Mouse (Mus musculus): ENCODE data around the gene Atxn7l1.

Atxn7l1 gene

GRCm38 (mm10) chr12:33285933-33286649 lies 138.6 kb downstream of the Atxn7l1 start:
- in situ Hi-C loops (cut with MboI; ENCODE audit: low pct_unique_long_range_greater_than_20kb in 1 of 2, low sequenced_read_pairs in 2 of 2, unreplicated experiment in 1 of 2) = no loop called here

GRCm38 (mm10) chr12:33287686-33288085 lies 140.2 kb downstream of the Atxn7l1 start:
- in situ Hi-C loops (cut with MboI; ENCODE audit: low pct_unique_long_range_greater_than_20kb in 1 of 2, low sequenced_read_pairs in 2 of 2, unreplicated experiment in 1 of 2) = no loop called here

GRCm38 (mm10) chr12:33288746-33289145 lies 141.3 kb downstream of the Atxn7l1 start:
- in situ Hi-C loops (cut with MboI; ENCODE audit: low pct_unique_long_range_greater_than_20kb in 1 of 2, low sequenced_read_pairs in 2 of 2, unreplicated experiment in 1 of 2) = no loop called here

DNA sequence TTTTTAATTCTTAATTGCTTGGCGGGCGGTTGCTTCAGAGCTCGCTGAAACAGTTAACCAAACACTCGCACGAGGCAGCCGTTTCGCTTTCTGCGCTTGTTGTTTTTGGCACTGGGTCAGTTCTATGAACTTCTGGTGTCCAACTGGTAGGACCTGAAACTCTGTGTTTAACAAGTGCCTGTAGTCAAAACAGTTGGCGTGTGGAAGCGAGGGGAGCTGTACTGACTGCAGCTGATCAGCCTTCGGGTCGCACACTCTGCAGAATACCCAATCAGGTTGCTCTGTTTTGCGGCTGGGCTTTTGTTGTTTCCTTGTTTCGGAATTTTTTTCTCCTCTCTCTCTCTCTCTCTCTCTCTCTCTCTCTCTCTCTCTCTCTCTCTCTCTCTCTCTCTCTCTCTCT lies 154.6 kb downstream of the Atxn7l1 start:
- in situ Hi-C loops (cut with MboI; ENCODE audit: low pct_unique_long_range_greater_than_20kb in 1 of 2, low sequenced_read_pairs in 2 of 2, unreplicated experiment in 1 of 2) = no loop called here

DNA sequence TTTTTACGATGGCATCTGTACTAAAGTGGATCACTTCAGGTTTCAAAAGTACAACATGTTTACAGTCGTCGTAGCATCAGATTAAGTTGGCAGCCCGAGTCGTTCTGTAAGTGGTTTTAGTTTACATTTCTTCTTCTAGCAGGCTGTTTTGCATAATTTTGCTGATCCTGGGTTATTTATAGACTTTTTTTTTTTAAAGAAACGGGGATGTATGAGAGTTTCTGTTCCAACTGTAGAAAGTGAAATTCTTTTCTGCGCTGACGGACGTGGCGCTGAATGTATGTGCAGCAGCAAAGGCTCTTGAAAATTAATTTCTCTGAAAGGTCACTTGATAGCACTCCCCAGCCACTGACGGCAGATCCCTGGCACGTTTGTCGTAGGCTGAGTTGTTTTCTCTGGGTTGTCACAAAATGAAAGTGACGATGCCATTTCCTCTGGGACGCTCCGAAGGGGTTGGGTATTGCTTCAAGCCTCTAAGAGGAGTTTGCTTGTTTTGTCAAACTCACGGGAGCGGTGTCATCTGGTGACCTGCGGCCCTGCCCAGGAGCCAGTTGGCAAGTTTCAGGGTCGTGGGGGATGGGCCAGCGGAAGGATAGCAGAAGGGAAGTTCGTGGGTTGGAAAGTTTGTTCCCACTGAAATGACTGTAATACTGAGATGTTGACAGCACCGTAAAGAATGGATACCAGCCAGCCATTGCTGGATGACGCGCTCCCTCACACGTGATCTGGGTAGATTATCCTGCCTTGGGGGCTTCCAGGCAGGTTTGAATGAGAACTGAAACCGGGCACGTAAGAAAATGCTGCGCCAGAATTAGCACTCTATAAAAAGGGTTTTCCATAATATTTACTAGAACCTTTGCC lies 155.3 kb downstream of the Atxn7l1 start:
- in situ Hi-C loops (cut with MboI; ENCODE audit: low pct_unique_long_range_greater_than_20kb in 1 of 2, low sequenced_read_pairs in 2 of 2, unreplicated experiment in 1 of 2) = no loop called here

DNA sequence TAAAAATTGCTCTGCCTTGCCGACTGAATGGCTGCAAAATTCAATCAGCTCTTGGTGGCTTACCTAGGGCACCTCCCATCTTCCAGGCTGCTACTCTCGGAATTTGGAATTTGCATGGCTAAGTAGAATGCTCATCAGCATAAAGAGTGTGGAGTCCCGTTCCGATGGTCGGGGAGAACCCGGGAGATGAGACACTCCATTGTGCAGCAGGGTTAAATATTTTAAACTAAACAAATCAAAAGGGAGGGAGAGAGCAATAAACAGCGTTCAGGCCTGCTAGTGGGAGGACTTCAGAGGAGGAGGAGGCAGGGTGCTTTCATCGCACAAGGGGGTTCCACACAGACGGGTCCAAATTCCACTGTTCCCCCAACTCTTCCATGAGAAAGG lies 155.9 kb downstream of the Atxn7l1 start:
- in situ Hi-C loops (cut with MboI; ENCODE audit: low pct_unique_long_range_greater_than_20kb in 1 of 2, low sequenced_read_pairs in 2 of 2, unreplicated experiment in 1 of 2) = no loop called here

- in situ Hi-C loops (cut with MboI; ENCODE audit: low pct_unique_long_range_greater_than_20kb in 1 of 2, low sequenced_read_pairs in 2 of 2, unreplicated experiment in 1 of 2) = no loop called here
Measured at GRCm38 (mm10) chr12:33305106-33305505, 157.6 kb downstream of the Atxn7l1 start.

GRCm38 (mm10) chr12:33306476-33306875 lies 159.0 kb downstream of the Atxn7l1 start:
- in situ Hi-C loops (cut with MboI; ENCODE audit: low pct_unique_long_range_greater_than_20kb in 1 of 2, low sequenced_read_pairs in 2 of 2, unreplicated experiment in 1 of 2) = no loop called here

DNA sequence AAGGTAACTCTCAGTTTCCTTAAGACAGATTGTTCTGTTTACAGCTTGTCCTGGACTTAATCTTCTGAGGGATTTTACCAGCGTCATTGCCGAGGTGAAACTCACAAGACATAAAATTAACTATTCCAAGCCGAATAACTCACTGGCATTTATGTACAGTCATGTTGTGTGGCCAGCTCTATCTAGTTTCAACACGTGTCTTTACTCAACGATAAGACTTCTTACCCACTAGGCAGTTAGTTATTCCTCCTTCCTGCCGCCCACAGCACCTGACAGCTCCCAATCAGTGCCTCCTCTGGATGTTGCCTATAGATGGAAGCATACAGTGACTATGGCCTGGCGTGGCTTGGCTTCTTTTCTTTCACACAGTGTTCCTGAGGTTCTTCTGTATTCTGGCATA lies 161.2 kb downstream of the Atxn7l1 start:
- in situ Hi-C loops (cut with MboI; ENCODE audit: low pct_unique_long_range_greater_than_20kb in 1 of 2, low sequenced_read_pairs in 2 of 2, unreplicated experiment in 1 of 2) = no loop called here

DNA sequence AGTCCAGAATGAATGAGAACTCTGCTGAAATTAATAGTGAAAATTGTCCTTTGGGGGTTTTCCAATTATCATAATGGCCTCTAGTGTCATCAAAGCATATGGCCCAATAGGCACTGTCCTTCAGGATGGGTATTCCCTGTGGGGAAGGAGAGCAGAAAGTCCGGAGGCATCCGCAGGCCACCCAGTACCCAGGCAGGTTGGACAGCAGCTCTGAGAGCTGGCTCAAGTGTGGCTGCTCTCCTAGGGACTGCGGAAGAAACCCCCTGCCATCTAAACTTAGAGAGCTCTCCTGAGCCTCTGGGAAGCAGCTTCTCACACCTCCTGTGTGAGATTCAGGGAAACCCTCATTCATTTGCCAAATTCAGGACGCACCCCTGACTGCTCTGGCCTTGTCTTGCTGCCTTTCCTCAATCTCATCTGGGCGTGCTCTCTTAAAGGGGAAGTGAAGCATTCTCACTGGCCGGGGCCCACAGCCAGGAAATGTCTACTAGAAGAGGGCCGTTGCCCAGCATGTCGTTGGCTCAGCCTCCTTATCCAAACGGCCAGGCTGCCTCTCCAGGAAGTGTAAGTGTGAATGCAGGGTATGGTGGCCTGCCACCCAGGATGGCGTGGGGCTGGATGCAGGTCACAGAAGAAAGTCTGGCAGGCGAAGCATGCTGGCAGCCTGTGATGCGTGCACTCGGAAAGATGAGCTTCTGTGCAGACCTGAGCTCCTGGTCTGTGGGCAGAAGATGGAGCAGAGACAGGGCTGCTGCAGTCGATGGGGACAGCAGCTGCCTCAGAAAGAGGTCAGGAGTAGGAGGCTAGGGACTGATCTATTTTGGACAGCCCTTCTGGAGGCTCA lies 166.6 kb downstream of the Atxn7l1 start:
- in situ Hi-C loops (cut with MboI; ENCODE audit: low pct_unique_long_range_greater_than_20kb in 1 of 2, low sequenced_read_pairs in 2 of 2, unreplicated experiment in 1 of 2) = no loop called here

- in situ Hi-C loops (cut with MboI; ENCODE audit: low pct_unique_long_range_greater_than_20kb in 1 of 2, low sequenced_read_pairs in 2 of 2, unreplicated experiment in 1 of 2) = no loop called here
Measured at GRCm38 (mm10) chr12:33314924-33315643, 167.6 kb downstream of the Atxn7l1 start.

DNA sequence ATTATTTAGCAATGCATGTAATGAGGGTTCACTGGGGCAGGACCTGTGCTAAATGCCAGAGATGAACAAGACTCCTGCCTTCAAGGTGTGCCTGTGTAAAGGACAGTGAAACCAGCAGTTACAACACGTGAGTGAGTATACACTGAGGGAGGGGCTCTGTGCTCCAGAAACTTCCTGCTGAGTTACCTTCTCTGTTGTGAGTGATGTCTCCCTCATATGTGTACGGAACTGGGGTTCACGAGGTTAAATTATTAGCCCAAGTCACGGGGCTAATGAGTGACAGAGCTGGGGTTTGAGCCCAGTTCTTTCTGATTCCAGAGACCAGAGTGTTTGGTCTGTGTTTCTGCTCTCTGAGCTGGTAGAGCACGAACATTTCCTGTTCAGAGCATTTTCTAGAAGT lies 168.3 kb downstream of the Atxn7l1 start:
- in situ Hi-C loops (cut with MboI; ENCODE audit: low pct_unique_long_range_greater_than_20kb in 1 of 2, low sequenced_read_pairs in 2 of 2, unreplicated experiment in 1 of 2) = no loop called here

GRCm38 (mm10) chr12:33317792-33318530 lies 170.5 kb downstream of the Atxn7l1 start:
- in situ Hi-C loops (cut with MboI; ENCODE audit: low pct_unique_long_range_greater_than_20kb in 1 of 2, low sequenced_read_pairs in 2 of 2, unreplicated experiment in 1 of 2) = no loop called here

GRCm38 (mm10) chr12:33322547-33322946 lies 175.1 kb downstream of the Atxn7l1 start:
- in situ Hi-C loops (cut with MboI; ENCODE audit: low pct_unique_long_range_greater_than_20kb in 1 of 2, low sequenced_read_pairs in 2 of 2, unreplicated experiment in 1 of 2) = no loop called here

- in situ Hi-C loops (cut with MboI; ENCODE audit: low pct_unique_long_range_greater_than_20kb in 1 of 2, low sequenced_read_pairs in 2 of 2, unreplicated experiment in 1 of 2) = no loop called here
Measured at GRCm38 (mm10) chr12:33323821-33324220, 176.3 kb downstream of the Atxn7l1 start.

DNA sequence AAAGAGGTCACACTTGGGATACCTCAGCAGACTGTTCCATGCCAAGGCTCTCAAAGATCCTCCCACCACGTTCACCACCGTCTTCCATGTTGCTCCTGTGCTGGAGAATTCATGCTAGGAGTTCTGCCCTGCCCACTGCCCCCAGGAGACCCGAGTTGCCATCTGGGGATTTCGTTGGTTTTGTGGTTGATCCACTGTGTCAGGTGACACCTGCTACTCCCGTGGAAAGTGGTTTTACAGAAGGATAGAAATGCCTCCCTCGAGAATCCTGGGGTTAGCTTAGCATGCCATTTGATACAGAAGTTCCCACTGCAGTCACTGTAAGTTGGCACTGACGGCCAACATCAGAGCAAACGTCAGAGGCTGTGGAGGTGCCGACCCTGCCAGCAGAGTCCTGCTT lies 177.9 kb downstream of the Atxn7l1 start:
- in situ Hi-C loops (cut with MboI; ENCODE audit: low pct_unique_long_range_greater_than_20kb in 1 of 2, low sequenced_read_pairs in 2 of 2, unreplicated experiment in 1 of 2) = no loop called here

DNA sequence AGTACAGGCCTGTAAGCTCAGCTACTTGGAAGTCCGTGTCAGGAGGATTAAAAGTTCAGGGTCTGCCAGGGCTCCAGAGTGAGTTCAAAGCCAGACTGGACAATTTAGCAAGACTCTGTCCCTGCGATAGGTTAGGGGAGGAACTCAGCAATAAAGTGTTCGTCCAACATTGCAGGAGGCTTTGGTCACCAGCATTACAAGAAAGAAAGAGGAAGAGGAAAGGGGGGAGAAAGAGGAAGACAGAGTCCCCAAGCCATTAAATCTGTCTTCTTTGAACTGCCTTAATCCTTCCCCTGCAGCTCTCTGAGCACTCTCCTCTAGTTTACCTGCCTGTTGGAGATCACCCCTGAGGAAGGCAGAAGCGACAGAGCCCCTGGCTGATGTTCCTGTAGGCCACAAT lies 184.6 kb downstream of the Atxn7l1 start:
- in situ Hi-C loops (cut with MboI; ENCODE audit: low pct_unique_long_range_greater_than_20kb in 1 of 2, low sequenced_read_pairs in 2 of 2, unreplicated experiment in 1 of 2) = no loop called here

GRCm38 (mm10) chr12:33332796-33333195 lies 185.3 kb downstream of the Atxn7l1 start:
- in situ Hi-C loops (cut with MboI; ENCODE audit: low pct_unique_long_range_greater_than_20kb in 1 of 2, low sequenced_read_pairs in 2 of 2, unreplicated experiment in 1 of 2) = no loop called here

Measured in mouse embryonic stem cell (cell line).